Mouse (Mus musculus): ENCODE results near the gene Wnt1.
"Not testable (repeated sequence)": the region's sequence is repeated elsewhere in the genome, so short reads cannot be mapped to it uniquely, and the experiment has no call there.

Gene Wnt1

DNA sequence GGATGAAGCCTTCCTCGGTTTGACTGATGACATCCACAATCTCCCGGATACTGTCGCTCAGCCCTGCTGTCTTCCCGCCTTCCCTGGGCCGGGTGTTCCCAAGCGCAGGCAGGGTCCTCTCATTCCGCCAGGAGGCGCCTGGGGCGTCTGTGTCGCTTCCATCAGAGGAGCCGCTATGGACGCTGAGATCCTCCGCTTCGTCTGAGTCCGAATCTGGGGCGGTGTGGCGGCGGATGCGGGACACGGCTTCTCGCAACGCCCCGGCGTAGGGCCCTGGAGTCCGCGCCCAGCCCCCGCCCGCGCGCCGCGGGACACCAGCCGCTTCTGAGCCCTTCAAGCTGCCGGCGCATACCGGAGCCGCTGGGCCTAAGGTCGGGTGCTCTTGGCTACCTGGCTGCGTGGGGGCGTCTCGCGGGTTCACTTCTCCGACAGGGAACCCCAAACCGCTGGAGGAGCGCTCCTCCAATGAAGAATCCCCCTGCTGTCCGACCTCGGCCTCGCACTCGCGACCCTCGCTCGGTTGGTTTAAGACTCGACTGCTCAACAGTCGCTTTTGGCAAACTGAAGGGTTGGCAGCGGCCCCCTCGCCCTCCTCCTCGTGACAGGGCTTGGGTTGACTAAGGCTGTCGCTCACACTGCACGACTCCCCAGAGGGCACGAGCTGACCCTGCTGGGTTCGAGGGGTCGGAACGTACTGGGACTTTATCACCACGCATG is 15.8 kb downstream of the Wnt1 start:
- DNase-seq (ENCODE audit: low read depth, low spot score) = peak; percentile 54

DNA sequence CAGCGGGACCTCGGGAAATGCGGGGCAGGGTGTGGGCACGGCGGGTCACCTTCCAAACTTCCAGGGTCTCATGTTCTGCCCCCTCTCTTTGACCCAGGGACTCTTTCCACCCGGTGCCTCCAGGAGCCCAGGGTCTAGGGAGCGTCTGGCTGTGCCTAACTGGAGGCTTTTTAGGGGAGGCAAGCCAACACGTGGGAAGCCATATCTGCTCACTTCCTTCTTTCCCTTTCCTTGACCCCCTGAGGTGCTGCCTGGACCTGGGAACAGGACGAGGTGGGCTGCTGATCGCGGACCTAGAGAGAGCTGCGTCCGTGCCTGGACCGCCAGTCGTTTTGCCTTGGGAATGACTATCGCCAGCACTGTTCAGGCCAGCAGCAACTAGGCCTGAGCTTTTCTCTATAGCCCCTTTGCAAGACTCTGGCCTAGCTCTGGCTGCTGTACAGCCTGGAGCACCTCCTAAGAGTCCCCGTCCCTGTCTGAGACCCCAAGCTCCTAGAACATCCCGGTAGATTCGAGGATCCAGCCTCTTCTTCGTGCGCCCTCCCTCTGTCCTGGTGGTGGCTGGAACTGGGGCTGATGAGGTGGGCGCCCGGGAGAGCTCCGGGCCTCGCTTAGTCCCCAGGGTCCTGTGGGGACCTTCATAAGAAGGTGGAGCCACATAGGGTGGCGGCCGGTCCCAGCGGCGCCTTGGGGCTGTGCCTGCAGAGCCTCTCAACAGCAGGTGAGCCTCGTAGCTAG is 16.6 kb downstream of the Wnt1 start:
- no peak for DNase-seq (ENCODE audit: low read depth, low spot score)

DNA sequence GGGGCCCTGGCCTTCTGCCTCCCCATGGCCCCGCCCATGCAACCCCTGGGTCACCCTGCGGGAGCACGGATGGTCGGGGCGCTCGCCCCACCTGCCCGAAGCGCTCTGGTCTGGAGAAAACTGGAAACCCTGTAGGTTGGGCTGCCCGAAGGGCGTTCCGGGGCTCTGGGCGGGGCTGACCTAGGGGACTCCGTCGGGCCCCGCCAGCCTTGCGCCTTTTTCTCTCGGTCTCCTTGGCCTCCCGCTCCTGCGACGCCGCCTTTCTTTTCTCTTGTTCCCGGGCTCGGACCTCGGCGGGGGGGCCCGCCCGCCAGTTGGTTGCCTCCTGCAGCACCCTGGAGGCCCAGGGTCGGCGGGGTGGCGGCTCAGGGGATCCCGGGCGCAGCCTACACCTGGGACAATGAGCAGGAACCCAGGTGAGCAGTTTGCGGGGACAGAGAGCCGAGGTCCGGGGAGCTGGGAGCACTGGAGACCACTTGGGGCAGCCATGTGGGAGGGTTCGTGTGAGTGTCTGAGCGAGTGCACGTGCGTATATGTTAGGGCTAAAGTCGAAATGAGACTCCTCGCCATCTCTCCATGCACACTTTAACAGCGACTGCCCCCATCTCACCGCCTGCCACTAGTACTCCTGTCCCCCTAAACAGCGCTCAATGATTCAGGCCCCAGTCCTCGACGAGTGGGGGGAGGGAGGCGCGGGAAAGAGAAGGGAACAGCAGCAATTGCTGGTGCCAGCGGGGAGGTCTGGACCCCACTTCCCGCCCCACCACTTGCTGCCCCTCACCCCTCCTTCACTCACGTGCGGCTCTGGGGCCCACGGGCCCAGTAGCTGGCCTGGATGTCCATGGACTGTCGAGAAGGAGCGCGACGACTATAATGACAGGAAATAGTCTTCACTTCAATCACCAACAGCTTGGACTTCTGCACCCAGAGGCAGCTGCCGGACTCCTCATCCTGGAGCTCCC is 17.4 kb downstream of the Wnt1 start:
- no peak for DNase-seq (ENCODE audit: low read depth, low spot score)

DNA sequence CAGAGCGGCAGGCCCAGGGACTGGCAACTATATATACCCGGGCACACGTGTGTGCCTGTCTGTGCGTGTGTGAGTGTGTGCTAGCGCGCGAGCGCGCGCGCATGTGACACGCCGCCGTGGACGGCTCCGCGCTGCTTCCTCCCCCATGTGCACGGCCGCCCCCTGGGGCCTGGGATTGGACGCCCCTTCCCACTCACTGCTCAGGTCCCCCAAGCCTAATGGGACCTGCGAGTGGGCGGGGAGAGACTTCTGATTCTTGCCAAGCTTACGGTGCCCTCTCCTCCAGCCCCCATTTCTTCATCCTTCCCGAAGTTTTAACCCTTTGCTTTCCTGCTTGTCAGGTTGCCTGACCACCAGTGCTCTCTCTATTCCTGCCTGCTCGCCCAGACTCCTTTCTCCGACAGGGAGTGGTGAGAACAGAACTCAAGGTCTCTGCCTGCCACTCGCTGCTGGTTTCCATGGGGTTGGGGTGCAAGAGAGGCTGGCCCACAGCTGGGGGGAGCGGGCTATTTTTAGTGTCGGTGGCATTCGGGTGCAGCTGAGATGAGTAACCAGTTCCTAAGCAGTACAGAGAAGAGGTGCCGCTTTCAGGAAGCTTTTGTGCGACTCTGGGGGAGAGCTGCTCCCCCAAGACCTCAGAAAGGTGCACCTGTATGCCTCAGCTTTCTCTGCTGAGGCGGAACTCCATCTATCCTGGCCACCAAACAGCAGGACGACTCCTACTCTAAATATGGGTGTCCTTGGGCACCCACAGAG is 18.4 kb downstream of the Wnt1 start:
- DNase-seq (ENCODE audit: low read depth, low spot score) = no peak

DNA sequence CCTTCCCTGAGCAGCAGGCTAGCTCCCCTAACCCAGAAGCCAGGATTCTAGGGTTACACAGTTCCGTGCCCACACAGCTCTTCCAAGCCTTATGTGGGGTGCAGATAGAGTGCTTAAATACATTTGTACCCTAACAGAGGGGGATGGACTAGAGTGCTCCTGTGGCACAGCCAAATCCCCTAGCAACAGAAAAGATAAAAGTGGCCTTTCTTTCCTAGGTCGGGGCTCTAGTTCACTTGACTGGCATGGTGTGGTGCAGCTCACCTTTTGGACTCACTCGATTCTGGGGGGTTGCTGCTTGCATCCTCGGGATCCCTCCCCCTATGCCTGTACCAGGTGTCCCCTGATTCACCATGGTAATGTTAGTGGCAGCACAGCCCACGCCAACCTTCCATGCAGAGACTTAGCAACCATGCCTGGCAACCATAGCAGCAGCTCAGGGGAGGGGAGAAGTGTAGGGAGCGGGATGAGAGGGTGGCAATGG is 19.0 kb downstream of the Wnt1 start:
- no peak for DNase-seq (ENCODE audit: low read depth, low spot score)

DNA sequence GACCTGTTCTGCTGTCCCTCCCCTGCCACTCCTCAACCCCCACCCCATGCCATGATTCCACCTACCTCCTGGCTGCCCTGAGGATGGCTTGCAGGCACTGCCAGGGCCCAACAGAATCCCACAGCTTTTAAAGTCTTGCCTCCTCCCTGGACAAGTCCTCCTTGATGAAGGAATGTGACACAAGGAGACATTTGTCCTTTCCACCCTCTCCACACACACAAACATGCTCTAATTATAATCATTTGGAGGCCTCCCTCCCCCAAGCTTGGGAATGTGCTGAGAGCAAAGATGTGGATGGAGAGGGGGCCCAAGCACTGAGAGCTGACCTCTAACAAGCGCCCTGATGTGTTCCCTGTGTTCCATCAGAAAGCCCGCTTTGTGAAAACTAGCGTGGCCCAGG is 19.7 kb downstream of the Wnt1 start, which contains the start of gene Ddn:
Ddn (minus strand) TSS at position 101 of the 400 bp plus-strand sequence.
- no peak for DNase-seq (ENCODE audit: low read depth, low spot score)

DNA sequence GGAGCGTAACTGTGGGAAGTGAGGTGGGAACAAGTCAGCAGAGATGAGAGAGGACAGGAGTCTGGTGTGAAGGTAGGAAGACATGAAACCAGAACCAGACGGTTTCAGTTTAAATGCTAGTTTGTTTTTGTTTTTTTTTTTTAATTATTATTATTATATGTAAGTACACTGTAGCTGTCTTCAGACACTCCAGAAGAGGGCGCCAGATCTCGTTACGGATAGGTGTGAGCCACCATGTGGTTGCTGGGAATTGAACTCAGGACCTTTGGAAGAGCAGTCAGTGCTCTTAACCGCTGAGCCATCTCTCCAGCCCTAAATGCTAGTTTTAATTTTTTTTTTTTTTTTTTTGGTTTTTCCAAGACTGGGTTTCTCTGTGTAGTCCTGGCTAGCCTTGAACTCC is 20.6 kb downstream of the Wnt1 start:
- not testable (repeated sequence) for DNase-seq (ENCODE audit: low read depth, low spot score)

DNA sequence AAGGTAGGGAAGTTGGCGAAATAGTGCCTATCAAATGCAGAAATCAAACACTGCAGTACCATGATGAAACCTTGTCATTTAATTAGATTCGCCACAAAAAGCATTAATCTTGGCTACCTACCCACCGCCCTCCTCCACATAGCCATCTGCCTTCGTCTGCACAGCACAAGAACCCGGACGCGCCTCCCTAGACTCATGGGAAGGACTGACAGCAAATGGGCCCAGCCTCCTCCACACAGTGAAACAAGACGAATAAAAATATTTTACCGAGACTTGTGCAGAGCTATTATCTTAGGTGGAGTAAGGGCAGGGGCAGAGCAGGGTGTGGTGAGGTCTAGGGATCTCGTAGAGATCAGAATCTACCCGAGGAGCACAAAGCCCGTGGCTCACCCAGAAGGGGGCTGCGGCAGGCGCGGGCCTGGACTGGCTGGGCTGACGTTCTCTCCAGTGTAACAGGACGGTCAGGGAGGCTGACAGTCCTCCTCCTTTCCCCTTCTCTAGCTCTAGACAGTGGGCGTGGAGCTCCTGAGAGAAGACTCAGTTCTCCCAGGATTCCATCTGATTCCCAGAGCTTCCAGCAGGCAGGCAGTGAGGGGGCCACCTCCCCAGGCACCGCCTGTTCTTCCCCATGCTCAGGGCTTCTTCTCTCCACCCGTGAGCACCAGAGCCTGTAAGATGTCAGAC is 23.2 kb downstream of the Wnt1 start:
- DNase-seq (ENCODE audit: low read depth, low spot score) = no peak

DNA sequence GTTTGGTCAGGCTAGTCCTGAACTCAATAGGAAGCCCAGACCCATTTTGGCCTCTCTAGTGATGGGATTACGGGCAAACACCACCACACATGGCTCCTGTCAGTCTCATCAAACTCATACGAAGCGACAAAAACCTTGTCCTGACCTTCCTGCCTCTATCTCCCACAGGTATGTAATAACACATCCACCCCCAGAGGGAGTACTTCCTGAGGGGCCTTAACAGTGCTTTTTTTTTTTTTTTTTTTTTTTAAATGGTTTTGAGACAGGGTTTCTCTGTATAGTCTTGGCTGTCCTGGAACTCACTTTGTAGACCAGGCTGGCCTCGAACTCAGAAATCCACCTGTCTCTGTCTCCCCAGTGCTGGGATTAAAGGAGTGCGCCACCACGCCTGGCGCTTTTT is 28.5 kb downstream of the Wnt1 start:
- no peak for DNase-seq (ENCODE audit: low read depth, low spot score)

DNA sequence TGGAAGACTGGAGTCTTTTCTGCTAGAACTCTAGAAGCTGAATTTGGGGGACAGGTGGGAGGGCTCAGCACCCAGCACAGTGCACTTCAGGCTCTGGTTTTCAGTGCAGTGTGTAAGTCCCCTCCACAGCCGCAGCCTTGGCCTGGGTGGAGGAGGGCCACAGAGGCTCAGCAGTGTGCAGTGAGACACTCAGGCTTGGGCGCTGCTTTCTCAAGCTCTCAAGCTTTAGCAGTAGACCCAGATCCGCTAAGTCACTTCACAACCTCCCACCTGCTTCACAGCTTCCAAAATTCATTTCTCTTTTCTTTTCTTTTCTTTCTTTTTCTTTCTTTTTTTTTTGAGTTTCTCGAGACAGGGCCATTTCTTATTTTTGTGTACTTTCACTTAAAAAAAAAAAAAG is 31.3 kb downstream of the Wnt1 start:
- DNase-seq (ENCODE audit: low read depth, low spot score) = no peak

DNA sequence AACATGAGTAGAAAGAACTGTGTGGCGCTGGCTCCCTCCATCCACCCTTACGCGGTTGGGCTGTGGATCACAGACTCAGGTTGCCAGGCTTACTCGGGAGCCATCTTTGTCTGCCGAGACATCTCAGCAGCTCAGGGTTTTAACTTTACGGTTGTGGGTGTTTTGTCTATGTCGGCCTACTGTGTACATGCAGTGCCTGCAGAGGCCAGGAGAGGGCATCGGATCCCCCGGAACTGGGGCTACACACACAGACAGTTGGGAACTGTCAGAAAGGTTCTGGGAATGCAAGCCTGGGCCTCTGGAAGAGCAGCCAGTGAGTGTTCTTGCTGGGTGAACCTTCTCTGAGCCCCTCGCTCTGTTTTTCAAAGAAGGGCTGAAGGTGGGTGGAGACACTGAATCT is 31.7 kb downstream of the Wnt1 start:
- DNase-seq (ENCODE audit: low read depth, low spot score) = no peak

DNA sequence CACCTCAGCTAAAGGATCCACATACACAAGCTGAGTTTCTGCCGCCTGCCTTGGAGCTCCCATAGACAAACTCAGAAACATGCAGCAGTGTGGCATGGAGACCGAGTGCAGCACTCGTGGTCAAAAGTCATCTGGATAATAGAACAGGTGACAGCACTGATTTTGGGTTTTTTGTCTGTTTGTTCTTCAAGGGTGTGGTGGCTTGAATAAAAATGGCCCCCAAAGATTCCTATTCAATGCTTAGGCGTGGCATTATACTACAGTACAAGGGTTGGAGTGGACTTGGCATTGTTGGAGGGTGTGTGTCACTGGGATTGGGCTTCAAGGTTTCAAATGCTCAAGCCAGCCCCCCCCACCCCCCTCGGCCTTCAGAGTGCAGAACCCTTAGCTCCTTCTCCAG is 32.5 kb downstream of the Wnt1 start:
- no peak for DNase-seq (ENCODE audit: low read depth, low spot score)

DNA sequence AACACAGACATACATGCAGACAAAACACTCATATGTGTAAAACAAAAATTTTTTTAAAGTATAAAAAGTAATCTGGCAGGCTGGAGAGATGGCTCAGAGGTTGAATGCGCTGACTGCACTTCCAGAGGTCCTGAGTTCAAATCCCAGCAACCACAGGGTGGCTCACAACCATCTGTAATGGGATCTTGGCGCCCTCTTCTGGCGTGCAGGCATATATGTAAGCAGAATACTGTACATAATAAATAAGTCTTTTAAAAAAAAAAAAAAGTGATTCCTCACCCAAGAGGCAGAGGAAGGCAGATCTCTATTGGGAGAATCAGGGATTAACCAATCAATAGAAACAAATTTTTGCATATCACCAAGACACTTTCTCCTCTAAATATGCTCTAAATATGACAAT is 33.8 kb downstream of the Wnt1 start:
- DNase-seq (ENCODE audit: low read depth, low spot score) = no peak

DNA sequence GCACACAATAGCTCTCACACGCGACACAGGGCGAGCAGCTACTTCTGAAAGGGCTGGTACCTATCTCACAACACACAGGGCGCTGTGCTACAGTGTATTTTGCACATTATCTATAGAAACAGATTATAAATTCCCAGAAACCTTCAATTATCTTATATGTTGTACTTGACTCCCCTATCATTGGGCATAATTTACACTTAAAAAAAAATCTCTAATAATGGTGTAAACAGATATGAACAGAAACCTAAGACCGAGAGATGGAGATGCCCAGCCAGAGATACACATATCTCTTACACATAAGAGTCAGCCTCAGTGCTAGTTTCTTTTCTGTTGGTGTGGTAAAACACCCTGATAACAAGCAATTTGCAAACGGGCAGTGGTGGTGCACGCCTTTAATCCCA is 38.0 kb downstream of the Wnt1 start:
- no peak for DNase-seq (ENCODE audit: low read depth, low spot score)

DNA sequence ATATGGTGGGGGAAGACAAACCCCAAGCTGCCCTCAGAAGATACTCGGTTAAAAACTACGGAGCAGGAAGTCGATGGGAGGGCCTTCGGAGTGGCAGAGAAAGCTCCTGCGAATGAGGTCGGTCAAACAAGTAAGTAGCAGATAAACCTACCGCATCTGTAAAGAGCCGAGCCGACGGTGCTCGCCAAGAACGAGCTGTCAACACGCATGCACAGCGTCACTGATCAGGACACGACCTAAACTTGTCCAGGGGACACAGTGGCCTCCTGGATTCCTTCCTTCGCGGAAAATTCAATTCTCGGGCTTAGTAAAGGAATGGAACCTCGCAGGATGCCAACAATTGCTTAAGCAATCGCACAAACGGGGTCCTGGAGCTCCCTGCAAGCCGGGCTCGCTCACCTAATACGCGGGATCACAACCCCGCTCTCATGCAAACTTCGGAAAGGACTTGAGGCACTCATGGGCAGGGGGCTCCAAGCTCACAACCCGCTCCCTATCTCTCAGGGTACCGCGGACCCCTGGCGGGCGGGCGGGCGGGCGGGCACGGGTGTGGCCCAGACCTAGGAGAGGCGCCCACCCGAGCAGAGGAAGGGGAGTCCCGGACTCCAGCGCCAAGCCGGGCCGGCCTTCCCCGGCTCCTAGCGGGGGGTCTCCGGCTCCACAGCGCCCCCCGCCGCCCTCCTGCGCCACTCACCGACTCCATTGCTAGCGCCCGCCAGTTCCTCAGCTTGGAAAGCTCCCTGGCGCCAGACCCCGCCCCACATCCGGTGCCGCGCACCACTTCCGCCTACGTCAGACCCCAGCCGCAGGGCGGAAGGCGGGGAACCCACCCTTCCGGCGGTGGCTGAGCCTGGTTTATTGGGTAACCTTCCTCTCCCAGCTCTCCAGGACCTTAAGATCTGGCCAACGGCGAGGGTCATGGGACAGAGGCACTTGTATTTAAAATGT is 41.4 kb downstream of the Wnt1 start, which contains the start of gene Prkag1:
Prkag1 (minus strand) TSS at position 786 of the 948 bp plus-strand sequence.
- DNase-seq (ENCODE audit: low read depth, low spot score) = peak; percentile 84

DNA sequence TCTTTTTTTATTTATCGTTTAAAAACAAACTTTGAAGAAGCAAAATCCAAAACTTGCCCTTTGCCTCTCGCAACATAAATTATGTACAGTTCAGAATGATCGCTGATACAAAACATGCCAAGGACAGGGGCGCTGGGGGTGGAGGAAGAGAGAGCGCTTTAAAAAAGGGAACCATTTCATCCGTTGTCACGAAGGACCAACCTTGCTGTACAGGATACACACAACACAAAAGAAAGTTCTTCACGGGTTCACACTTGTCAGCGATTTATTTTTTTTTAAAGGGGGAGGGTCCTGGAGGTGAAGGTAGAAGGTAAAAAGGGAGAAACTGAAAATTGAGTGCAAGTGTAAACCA is 42.0 kb downstream of the Wnt1 start:
- DNase-seq (ENCODE audit: low read depth, low spot score) = no peak

DNA sequence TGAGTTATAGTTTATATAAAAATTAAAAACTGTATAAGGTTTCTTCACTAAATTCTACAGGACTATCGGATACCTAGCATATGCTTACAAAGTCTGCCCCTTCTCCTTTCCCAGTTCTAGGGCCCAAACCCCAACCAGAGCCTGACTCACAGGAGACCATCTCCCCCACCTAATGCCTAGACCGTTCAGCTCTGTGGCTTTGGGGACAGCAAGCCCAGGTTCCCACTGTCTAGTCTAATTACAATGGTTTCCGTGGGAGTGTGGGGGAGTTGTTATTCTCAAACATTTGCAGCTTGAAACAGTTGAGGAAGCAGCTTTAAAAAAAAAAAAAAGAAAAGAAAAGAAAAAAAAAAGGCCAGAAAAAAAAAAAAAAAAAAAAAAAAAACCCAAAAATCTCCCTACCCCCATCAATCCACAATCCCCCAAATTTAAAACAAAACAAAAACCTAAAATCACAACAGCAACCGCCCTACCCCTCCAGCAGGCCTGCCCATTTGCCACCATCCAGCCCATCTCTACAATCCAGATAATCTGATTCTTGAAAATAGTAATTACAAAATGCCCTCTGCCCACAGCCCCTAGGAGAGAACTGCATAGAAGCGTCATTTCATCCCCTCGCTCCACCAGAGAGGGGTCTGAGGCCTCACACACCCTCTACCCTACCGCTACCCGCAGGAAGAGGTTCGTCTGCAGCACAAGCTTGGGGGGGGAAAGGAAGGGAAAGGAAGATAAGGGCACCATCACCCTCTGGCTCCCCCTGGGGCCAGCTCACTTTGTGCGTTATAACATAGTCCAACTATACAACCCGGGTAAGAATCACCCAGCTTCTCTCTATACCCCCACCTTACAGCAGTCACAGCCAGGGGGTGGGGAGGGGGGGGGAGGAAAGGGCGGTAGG is 42.8 kb downstream of the Wnt1 start:
- no peak for DNase-seq (ENCODE audit: low read depth, low spot score)

DNA sequence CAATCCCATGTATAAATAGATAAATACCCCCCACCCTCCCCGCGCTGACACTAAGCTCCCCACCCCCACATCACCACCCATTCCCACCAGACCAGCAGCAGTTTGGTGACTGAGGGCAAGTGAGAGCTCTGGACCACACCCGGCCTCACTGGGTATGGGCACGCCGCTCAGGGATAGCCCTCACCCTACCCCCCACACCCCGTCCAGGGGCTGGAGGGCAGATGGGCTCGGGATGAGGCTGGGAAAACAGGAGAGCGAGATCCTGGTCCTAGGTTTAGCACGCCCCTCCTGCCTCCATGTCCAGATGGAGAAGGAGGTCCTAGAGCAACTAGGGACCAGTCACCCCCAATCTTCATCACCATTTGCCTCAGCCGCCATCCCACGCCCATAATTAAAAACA is 43.6 kb downstream of the Wnt1 start:
- DNase-seq (ENCODE audit: low read depth, low spot score) = no peak
